Mouse (Mus musculus) fat pad, adult 2 months (tissue): ENCODE results near the gene Tmem221.
A peak's percentile ranks its signal among the peaks of the same experiment; 100 is the strongest.

Experiments
- DNase-seq: peaks from one replicate; pipeline ENCODE4 v3.0.0-alpha.2; 2011; ENCODE audit warnings: low read depth, low spot score; ENCODE audit errors: extremely low read depth

Tmem221 gene

GRCm38 (mm10) chr8:71579009-71579408, 20.3 kb upstream of the Tmem221 start:
- DNase-seq: no peak

GRCm38 (mm10) chr8:71577856-71578387, 19.3 kb upstream of the Tmem221 start:
- DNase-seq: no peak

GRCm38 (mm10) chr8:71575020-71575419, 16.3 kb upstream of the Tmem221 start:
- DNase-seq: no peak

GRCm38 (mm10) chr8:71574426-71574825, 15.8 kb upstream of the Tmem221 start:
- DNase-seq: no peak

GRCm38 (mm10) chr8:71572847-71573633, 14.4 kb upstream of the Tmem221 start:
- DNase-seq: peak; percentile 84

GRCm38 (mm10) chr8:71572077-71572476, 13.4 kb upstream of the Tmem221 start:
- no peak for DNase-seq

GRCm38 (mm10) chr8:71570291-71570954, 11.8 kb upstream of the Tmem221 start:
- peak; percentile 94 for DNase-seq

- DNase-seq: peak; percentile 92
Observed at GRCm38 (mm10) chr8:71569366-71570290, 11.0 kb upstream of the Tmem221 start.

- DNase-seq: no peak
Observed at GRCm38 (mm10) chr8:71568941-71569340, 10.3 kb upstream of the Tmem221 start.

- DNase-seq: no peak
Observed at GRCm38 (mm10) chr8:71568387-71568937, 9.8 kb upstream of the Tmem221 start, which contains the start of gene Slc27a1. Gene Slc27a1, plus strand, starts transcription at chr8:71568882.

GRCm38 (mm10) chr8:71567587-71567986, 8.9 kb upstream of the Tmem221 start:
- no peak for DNase-seq

GRCm38 (mm10) chr8:71566501-71566900, 7.8 kb upstream of the Tmem221 start, which contains the start of gene Nxnl1:
Gene Nxnl1, minus strand, starts transcription at chr8:71566601.
- DNase-seq: no peak

- DNase-seq: no peak
Observed at GRCm38 (mm10) chr8:71563992-71564391, 5.3 kb upstream of the Tmem221 start.

- DNase-seq: no peak
Observed at GRCm38 (mm10) chr8:71562751-71563150, 4.1 kb upstream of the Tmem221 start.

GRCm38 (mm10) chr8:71561401-71561800, 2.7 kb upstream of the Tmem221 start:
- DNase-seq: no peak

GRCm38 (mm10) chr8:71560765-71561164, 2.1 kb upstream of the Tmem221 start:
- DNase-seq: no peak

GRCm38 (mm10) chr8:71560071-71560470, 1.4 kb upstream of the Tmem221 start:
- no peak for DNase-seq

GRCm38 (mm10) chr8:71558958-71559690, 453 bp upstream of the Tmem221 start:
- DNase-seq: no peak

GRCm38 (mm10) chr8:71554644-71555043, 4.0 kb downstream of the Tmem221 start:
- DNase-seq: no peak

- DNase-seq: no peak
Observed at GRCm38 (mm10) chr8:71554001-71554400, 4.7 kb downstream of the Tmem221 start.
